Mouse (Mus musculus) C2C12 (cell line): ENCODE measurements around the gene Bglap2.

Source experiments
- CTCF ChIP-seq: IDR thresholded peaks from one replicate; pipeline ENCODE4 v1.5.1; 2011; ENCODE audit not compliant: control insufficient read depth, insufficient read depth, insufficient read length
- MYOD1 ChIP-seq: IDR thresholded peaks from one replicate; pipeline ENCODE4 v1.6.1; 2011; ENCODE audit warnings: low read depth; ENCODE audit not compliant: control insufficient read depth, insufficient read length
- MYOG ChIP-seq: IDR thresholded peaks from one replicate; pipeline ENCODE4 v1.6.1; 2011; ENCODE audit not compliant: control insufficient read depth, insufficient read length; ENCODE audit errors: extremely low read depth

- TF ChIP-seq MYOD1, result no peak
- no peak for TF ChIP-seq CTCF
- no peak for TF ChIP-seq MYOG
Measured at GRCm38 (mm10) chr3:88395288-88395687, 16.8 kb upstream of the Bglap2 start.
